Mouse (Mus musculus) liver, embryonic 11.5 days (tissue): Measurements from ENCODE around the gene Gm10518. TPM values are rescaled to one million over a fixed set of nuclear protein-coding genes. Genes with fewer than 3 reads are reported as not detected.
A peak's percentile ranks its signal among the peaks of the same experiment; 100 is the strongest.

ENCODE experiments used
- ATAC-seq: fragments of 200-750 bp; cut with Nextera tagmentation; replicated peaks from 2 replicates; pipeline ENCODE4 v1.8.0; 2017; ENCODE audit warnings: moderate number of reproducible peaks, mild to moderate bottlenecking, moderate TSS enrichment, moderate library complexity; ENCODE audit not compliant: low FRiP score
- DNase-seq: peaks from one replicate; pipeline ENCODE4 v3.0.0-alpha.2; 2017; ENCODE audit warnings: low spot score
- H3K27ac ChIP-seq: fragments of 300-500 bp; sonication (generic); 2 replicates; pipeline ENCODE4 v1.5.1; 2014; ENCODE audit warnings: mild to moderate bottlenecking, low read depth, low read length, control low read depth
- H3K27me3 ChIP-seq: fragments of 300-500 bp; sonication (generic); replicated peaks from 2 replicates; pipeline ENCODE4 v1.6.1; 2014; ENCODE audit warnings: low read length, mixed read lengths; ENCODE audit not compliant: control insufficient read depth, insufficient read depth
- H3K36me3 ChIP-seq: fragments of 300-500 bp; sonication (generic); 2 replicates; pipeline ENCODE4 v1.6.1; 2014; ENCODE audit warnings: mild to moderate bottlenecking, low read length, moderate library complexity, mixed read lengths; ENCODE audit not compliant: control insufficient read depth, insufficient read depth
- H3K4me1 ChIP-seq: fragments of 300-500 bp; sonication (generic); replicated peaks from 2 replicates; pipeline ENCODE4 v1.6.1; 2014; ENCODE audit warnings: low read length, mixed read lengths; ENCODE audit not compliant: control insufficient read depth, insufficient read depth
- H3K4me2 ChIP-seq: fragments of 300-500 bp; sonication (generic); 2 replicates; pipeline ENCODE4 v1.6.1; 2014; ENCODE audit warnings: mild to moderate bottlenecking, control low read depth, moderate library complexity
- H3K4me3 ChIP-seq: fragments of 300-500 bp; sonication (generic); 2 replicates; pipeline ENCODE4 v1.5.1; 2014; ENCODE audit warnings: low read depth, low read length, control low read depth
- H3K9ac ChIP-seq: fragments of 300-500 bp; sonication (generic); 2 replicates; pipeline ENCODE4 v1.6.1; 2014; ENCODE audit warnings: low read depth, low read length, control low read depth
- H3K9me3 ChIP-seq: fragments of 300-500 bp; sonication (generic); 2 replicates; pipeline ENCODE4 v1.6.1; 2016; ENCODE audit warnings: low read length, inconsistent platforms, mixed read lengths; ENCODE audit not compliant: control insufficient read depth
- WGBS: fragments of 180-500 bp; shearing (Covaris S2); extraction: QIAGEN DNeasy Blood & Tissue Kit; methylation state at CpG from one replicate; pipeline ENCODE4 v1.1.7; 2014; 5-methylcytosine and 5-hydroxymethylcytosine counted together
- polyA plus RNA-seq: library from polyadenylated mRNA; unstranded; fragments of >200 nt; fragmentation: Nextera tagmentation; extraction: Ambion mirVana; gene quantifications from 2 replicates; pipeline ENCODE4 v1.2.1, GENCODE M21; 2014

The Gm10518 gene
- polyA plus RNA-seq, 1 experiment from 2014 or later = 0.51 TPM

- ATAC-seq = no peak
- Histone ChIP-seq H3K4me2 (no peak overlapping the region), H3K4me3 (no peak overlapping the region), H3K9me3 (no peaks in the 10 kb centered on the region), H3K36me3 (no peaks in the 10 kb centered on the region), H3K4me1 (peaks cover 4% of the 10 kb centered on the region; the same call in 1 of the 2 replicates), H3K9ac (no peak overlapping the region), H3K27ac (no peak overlapping the region), H3K27me3 (no peaks in the 10 kb centered on the region)
- DNase-seq = no peak
- 68% methylated on average over 3 of the region's 3 CpGs for WGBS
Measured at GRCm38 (mm10) chr1:179843981-179844380, 40.8 kb downstream of the Gm10518 start.

- Histone ChIP-seq H3K4me1 (peaks cover 4% of the 10 kb centered on the region; the same call in 1 of the 2 replicates), H3K4me2 (no peak overlapping the region), H3K27me3 (no peaks in the 10 kb centered on the region), H3K9me3 (no peaks in the 10 kb centered on the region), H3K4me3 (no peak overlapping the region), H3K36me3 (no peaks in the 10 kb centered on the region), H3K9ac (no peak overlapping the region), H3K27ac (no peak overlapping the region)
- ATAC-seq (peak; percentile 86), DNase-seq (peak; percentile 63)
- 16% methylated on average over 5 of the region's 5 CpGs for WGBS
Measured at GRCm38 (mm10) chr1:179844894-179845293, 41.7 kb downstream of the Gm10518 start.

GRCm38 (mm10) chr1:179845832-179846499 lies 42.8 kb downstream of the Gm10518 start:
- Histone ChIP-seq H3K4me2 (no peak overlapping the region), H3K27me3 (no peaks in the 10 kb centered on the region), H3K9ac (no peak overlapping the region), H3K4me3 (no peak overlapping the region), H3K4me1 (peaks cover 4% of the 10 kb centered on the region; the same call in 1 of the 2 replicates), H3K36me3 (no peaks in the 10 kb centered on the region), H3K9me3 (no peaks in the 10 kb centered on the region), H3K27ac (no peak overlapping the region)
- DNase-seq = no peak
- ATAC-seq = no peak
- WGBS = 78% methylated on average over 16 of the region's 16 CpGs

GRCm38 (mm10) chr1:179847173-179847572 lies 44.0 kb downstream of the Gm10518 start:
- Histone ChIP-seq H3K4me2 (peak overlapping the region; percentile 76), H3K27ac (no peak overlapping the region), H3K4me3 (no peak overlapping the region), H3K36me3 (no peaks in the 10 kb centered on the region), H3K9me3 (no peaks in the 10 kb centered on the region), H3K27me3 (no peaks in the 10 kb centered on the region), H3K9ac (no peak overlapping the region), H3K4me1 (peaks cover 4% of the 10 kb centered on the region; the same call in 1 of the 2 replicates)
- no peak for DNase-seq
- ATAC-seq = no peak
- 47% methylated on average over 7 of the region's 7 CpGs for WGBS

- Histone ChIP-seq H3K4me1 (peaks cover 4% of the 10 kb centered on the region; the same call in 1 of the 2 replicates), H3K27me3 (no peaks in the 10 kb centered on the region), H3K9me3 (no peaks in the 10 kb centered on the region), H3K4me2 (peak overlapping the region; percentile 76), H3K4me3 (peak overlapping the region; percentile 45), H3K36me3 (no peaks in the 10 kb centered on the region), H3K9ac (peak overlapping the region; percentile 58), H3K27ac (no peak overlapping the region)
- ATAC-seq (peak; percentile 48), DNase-seq (peak; percentile 81)
- WGBS = 7% methylated on average over 20 of the region's 20 CpGs
Measured at GRCm38 (mm10) chr1:179847759-179848389, 44.7 kb downstream of the Gm10518 start.

- H3K4me2 ChIP-seq = peak overlapping the region; percentile 61
- peak overlapping the region; percentile 10; the same call in 1 of the 2 replicates for H3K9ac ChIP-seq
- DNase-seq = no peak
- H3K27me3 ChIP-seq = no peaks in the 10 kb centered on the region
- H3K36me3 ChIP-seq = no peaks in the 10 kb centered on the region
- peaks cover 13% of the 10 kb centered on the region for H3K4me1 ChIP-seq
- no peaks in the 10 kb centered on the region for H3K9me3 ChIP-seq
- no peak; the same call in 1 of the 2 replicates for ATAC-seq
- no peak overlapping the region for H3K4me3 ChIP-seq
- H3K27ac ChIP-seq = peak overlapping the region; percentile 92
- WGBS = 29% methylated on average over 4 of the region's 4 CpGs
Measured at GRCm38 (mm10) chr1:179853421-179853820, 50.2 kb downstream of the Gm10518 start.

Other genes with a start within 250 kb of the Gm10518 start
- gene Sccpdh, start 135.2 kb upstream of the Gm10518 start, polyA plus RNA-seq = 26.7 and 29.5 TPM in 2 replicates
- not detected in 2 replicates for gene Kif28, start 58.1 kb upstream of the Gm10518 start, polyA plus RNA-seq
- gene Ahctf1, start 304 bp downstream of the Gm10518 start, polyA plus RNA-seq = 52.9 and 54.6 TPM in 2 replicates
- 11.2 and 13.1 TPM in 2 replicates for gene Cdc42bpa, start 157.1 kb downstream of the Gm10518 start, polyA plus RNA-seq